Mouse (Mus musculus) embryonic facial prominence, embryonic 10.5 days (tissue): ENCODE measurements at regions not wholly inside any gene's neighbourhood (a gene's known extent, or its start where the extent isn't known, plus 50 kb on each side); places are given as distances from the start of the nearest gene placed in this dataset.
A peak's percentile ranks its signal among the peaks of the same experiment; 100 is the strongest.

Experiments used
- DNase-seq: peaks from one replicate; pipeline ENCODE4 v3.0.0-alpha.2; 2017; ENCODE audit warnings: low spot score
- H3K27ac ChIP-seq: fragments of 300-500 bp; sonication (generic); replicated peaks from 2 replicates; pipeline ENCODE4 v1.5.1; 2016; ENCODE audit warnings: mild to moderate bottlenecking
- H3K27me3 ChIP-seq: fragments of 300-500 bp; sonication (generic); replicated peaks from 2 replicates; pipeline ENCODE4 v1.6.1; 2016; ENCODE audit warnings: low read depth, mild to moderate bottlenecking; ENCODE audit not compliant: poor library complexity, severe bottlenecking
- H3K36me3 ChIP-seq: fragments of 300-500 bp; sonication (generic); replicated peaks from 2 replicates; pipeline ENCODE4 v1.6.1; 2016; ENCODE audit warnings: mild to moderate bottlenecking, moderate library complexity
- H3K4me1 ChIP-seq: fragments of 300-500 bp; sonication (generic); 2 replicates; pipeline ENCODE4 v1.6.1; 2016
- H3K4me3 ChIP-seq: fragments of 300-500 bp; sonication (generic); 2 replicates; pipeline ENCODE4 v1.5.1; 2016; ENCODE audit warnings: mild to moderate bottlenecking, moderate library complexity
- H3K9me3 ChIP-seq: fragments of 300-500 bp; sonication (generic); 2 replicates; pipeline ENCODE4 v1.6.1; 2016; ENCODE audit warnings: mild to moderate bottlenecking
- WGBS: fragments of 180-500 bp; shearing (Covaris S2); methylation state at CpG from one replicate; pipeline ENCODE4 v1.1.7; 2016; 5-methylcytosine and 5-hydroxymethylcytosine counted together

DNA sequence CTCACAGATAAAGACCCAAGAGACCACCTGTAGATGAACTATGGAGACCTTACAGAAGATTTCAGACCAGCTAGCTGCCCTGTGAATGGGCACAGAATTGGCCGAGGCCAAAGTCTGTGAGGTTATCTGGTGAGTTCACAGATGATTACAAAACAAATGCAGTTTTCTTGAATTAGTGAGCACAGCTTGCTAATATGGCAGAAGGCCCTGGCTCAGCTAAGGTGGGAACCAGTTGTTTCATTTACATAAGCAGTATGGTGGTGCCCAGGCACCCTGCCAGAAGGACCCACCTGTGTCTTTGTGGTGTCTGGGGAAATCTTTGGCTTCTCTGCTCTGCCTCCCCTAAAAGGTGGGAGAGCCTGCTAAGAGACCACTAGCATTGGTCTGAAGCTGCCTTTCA, 466.9 kb downstream of the Cd83 start:
- DNase-seq = no peak
- WGBS = 84% methylated on average over 1 of the region's 1 CpGs
- no peak overlapping the region for H3K27ac ChIP-seq

DNA sequence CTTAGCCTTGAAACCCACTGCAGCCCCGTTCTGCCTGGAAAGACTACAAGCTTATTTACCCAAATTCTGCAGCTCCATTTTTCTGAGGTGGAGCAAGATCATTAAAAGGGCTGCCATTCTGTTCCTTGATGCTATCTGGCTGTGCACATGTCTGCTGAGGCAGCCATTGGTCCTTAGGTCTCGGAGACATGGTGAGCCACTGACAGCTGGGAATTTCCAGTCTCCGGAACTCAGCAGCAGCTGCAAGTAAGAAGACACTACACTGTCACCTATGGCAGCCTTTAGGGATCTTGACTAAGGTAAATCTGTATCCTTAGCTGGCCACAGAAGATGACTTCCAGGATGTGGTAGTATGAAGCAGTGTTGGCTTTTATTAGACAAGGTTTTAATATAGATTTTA, 467.9 kb downstream of the Cd83 start:
- WGBS = 75% methylated on average over 3 of the region's 3 CpGs

More for the DNA sequence above, 466.9 kb downstream of the Cd83 start:
- no peak overlapping the region for H3K4me3 ChIP-seq
- peaks cover 18% of the 10 kb centered on the region for H3K4me1 ChIP-seq
- H3K36me3 ChIP-seq = no peaks in the 10 kb centered on the region
- H3K9me3 ChIP-seq = no peaks in the 10 kb centered on the region
- H3K27me3 ChIP-seq = 0 out of 2 replicates have a peak, but pooled peaks cover 20% of the 10 kb centered on the region

DNA sequence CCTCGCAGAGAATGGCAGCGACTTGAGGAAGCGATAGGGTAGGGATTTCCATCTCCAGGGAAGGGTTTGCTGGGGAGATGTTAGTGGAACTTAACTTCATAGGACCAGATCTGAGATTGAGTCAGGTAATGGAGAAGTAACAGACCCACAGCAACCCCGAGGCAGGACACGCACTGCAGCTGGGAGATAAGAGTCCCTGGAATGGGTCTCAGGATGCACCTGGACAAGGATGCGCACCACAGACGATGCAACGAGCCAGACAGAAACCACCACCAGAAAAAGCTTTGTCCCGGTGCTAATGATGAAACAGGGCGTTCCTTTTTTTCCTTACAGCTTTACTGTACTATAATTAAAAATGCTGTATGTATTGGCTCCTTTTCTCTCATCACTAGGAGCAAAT, 470.9 kb upstream of the Jarid2 start:
- Histone ChIP-seq H3K4me1 (peaks cover 19% of the 10 kb centered on the region), H3K4me3 (no peak overlapping the region), H3K36me3 (no peaks in the 10 kb centered on the region), H3K27ac (no peak overlapping the region), H3K9me3 (no peaks in the 10 kb centered on the region; the same call in 1 of the 2 replicates), H3K27me3 (0 out of 2 replicates have a peak, but pooled peaks cover 7% of the 10 kb centered on the region)
- no peak for DNase-seq
- WGBS = 91% methylated on average over 10 of the region's 10 CpGs

More for the DNA sequence above, 467.9 kb downstream of the Cd83 start:
- 0 out of 2 replicates have a peak, but pooled peaks cover 20% of the 10 kb centered on the region for H3K27me3 ChIP-seq
- no peak overlapping the region for H3K27ac ChIP-seq
- no peak overlapping the region for H3K4me3 ChIP-seq
- H3K36me3 ChIP-seq = no peaks in the 10 kb centered on the region
- no peak for DNase-seq
- H3K4me1 ChIP-seq = peaks cover 18% of the 10 kb centered on the region
- no peaks in the 10 kb centered on the region for H3K9me3 ChIP-seq

DNA sequence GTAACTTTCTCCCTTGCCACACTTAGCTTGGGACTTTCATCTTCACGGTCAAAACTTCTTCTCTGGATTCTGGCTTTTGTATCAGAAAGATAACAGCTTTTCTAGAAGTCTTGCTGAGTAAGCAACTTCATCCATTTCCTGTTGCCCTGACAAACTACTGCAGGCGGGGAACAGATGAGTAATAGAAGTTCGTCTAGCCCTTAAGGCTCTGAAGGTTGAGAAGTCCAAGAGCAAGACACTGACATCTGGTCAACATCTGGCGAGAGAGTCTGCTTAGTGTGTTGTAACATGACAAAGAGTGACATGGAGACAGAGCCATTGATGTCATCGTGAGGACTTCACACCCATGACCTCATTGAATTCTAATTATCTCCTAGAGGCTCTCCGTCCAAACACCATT, 469.2 kb upstream of the Jarid2 start:
- Histone ChIP-seq H3K27ac (no peak overlapping the region; the same call in 1 of the 2 replicates), H3K4me3 (no peak overlapping the region), H3K9me3 (no peaks in the 10 kb centered on the region; the same call in 1 of the 2 replicates), H3K27me3 (0 out of 2 replicates have a peak, but pooled peaks cover 5% of the 10 kb centered on the region), H3K36me3 (no peaks in the 10 kb centered on the region), H3K4me1 (peaks cover 19% of the 10 kb centered on the region)
- WGBS = 56% methylated on average over 6 of the region's 6 CpGs
- DNase-seq = no peak

GRCm38 (mm10) chr13:44260637-44261333, 468.5 kb upstream of the Jarid2 start:
- Histone ChIP-seq H3K27me3 (0 out of 2 replicates have a peak, but pooled peaks cover 5% of the 10 kb centered on the region), H3K9me3 (no peaks in the 10 kb centered on the region; the same call in 1 of the 2 replicates), H3K4me1 (peaks cover 19% of the 10 kb centered on the region), H3K36me3 (no peaks in the 10 kb centered on the region), H3K4me3 (no peak overlapping the region), H3K27ac (peak overlapping the region; percentile 44)
- DNase-seq = no peak
- 67% methylated on average over 8 of the region's 8 CpGs for WGBS

DNA sequence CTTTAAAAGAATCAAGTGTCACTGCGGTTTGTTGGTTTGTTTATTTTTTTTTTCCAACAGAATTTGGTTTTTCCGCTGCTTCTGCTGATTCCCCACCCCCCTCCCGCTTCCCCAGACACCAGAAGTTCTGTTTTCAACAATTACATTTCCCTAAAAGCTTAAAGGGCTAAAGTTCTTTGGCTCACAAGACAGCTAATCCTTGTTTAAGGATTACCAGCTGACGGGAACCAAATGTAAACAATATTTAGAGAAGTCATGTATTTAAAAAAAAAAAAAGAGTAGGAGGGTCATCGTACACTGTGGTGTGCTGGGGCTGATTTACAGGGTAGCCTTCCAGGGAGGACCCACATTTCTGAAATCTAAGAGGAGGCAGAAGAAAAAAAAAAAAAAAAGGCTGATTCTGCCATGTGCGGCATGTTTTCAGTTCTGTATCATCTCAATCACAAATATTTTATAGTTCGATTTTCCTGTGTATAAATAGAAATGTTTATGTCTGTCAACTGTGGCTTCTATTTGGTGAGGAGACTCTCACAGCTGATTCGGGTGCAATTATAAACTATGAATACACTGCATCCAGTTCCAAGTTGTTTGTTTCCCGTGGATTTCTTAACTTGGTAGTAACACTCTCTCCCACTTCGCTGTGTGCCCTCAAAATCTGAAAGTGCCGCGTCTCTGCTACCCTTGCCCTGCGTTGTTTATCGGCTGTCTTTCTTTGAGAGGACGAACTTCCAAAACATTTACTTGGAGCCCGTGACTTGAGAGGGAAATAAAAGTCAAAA, 456.3 kb upstream of the Jarid2 start:
- 71% methylated on average over 16 of the region's 16 CpGs for WGBS
- no peak overlapping the region for H3K4me3 ChIP-seq
- no peaks in the 10 kb centered on the region for H3K9me3 ChIP-seq
- no peak overlapping the region for H3K27ac ChIP-seq
- no peaks in the 10 kb centered on the region for H3K4me1 ChIP-seq
- DNase-seq = no peak
- H3K36me3 ChIP-seq = no peaks in the 10 kb centered on the region
- peaks cover 8% of the 10 kb centered on the region; the same call in 1 of the 2 replicates for H3K27me3 ChIP-seq

DNA sequence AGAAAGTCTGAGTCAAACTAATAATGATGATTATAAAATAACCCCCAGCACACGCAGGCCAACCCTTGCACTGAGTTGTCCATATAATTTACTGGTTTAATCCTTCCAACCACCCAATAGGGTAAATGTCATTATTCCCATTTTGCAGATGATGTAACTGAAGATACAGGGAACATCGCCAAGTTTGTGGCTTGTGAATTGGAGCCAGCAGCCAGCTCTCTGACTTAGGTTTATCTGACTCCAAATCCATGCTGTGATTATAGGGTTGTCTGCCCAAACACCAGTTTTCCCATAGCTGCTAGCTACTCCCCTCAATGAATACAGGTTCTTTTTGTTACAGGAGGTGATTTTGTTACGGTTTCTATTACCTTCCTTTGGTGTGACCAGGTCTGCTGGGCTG, 451.3 kb upstream of the Jarid2 start:
- WGBS = 85% methylated on average over 3 of the region's 3 CpGs
- Histone ChIP-seq H3K9me3 (no peaks in the 10 kb centered on the region), H3K27ac (no peak overlapping the region), H3K4me1 (peaks cover 6% of the 10 kb centered on the region), H3K27me3 (peaks cover 14% of the 10 kb centered on the region), H3K4me3 (no peak overlapping the region), H3K36me3 (no peaks in the 10 kb centered on the region)
- DNase-seq = no peak

DNA sequence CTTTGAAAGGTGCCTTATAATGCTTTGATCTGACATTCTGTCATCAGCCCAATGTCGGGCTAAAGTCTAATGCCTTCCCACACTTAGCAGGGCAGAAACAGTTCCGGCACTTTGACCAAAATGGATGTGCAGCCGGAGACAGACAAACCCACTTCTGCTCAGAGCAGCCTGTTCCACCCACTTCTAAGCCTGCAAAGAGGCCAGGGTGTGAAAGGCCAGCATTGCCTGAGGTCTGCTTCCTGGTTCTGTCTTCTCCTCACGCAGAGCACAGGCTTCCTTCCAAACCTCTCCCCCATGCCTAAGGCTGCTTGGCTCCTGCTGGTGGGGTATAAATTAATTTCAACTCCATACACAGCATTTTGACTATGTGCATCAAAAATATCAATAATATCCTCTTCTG, 450.2 kb upstream of the Jarid2 start:
- Histone ChIP-seq H3K27me3 (peaks cover 14% of the 10 kb centered on the region), H3K36me3 (no peaks in the 10 kb centered on the region), H3K27ac (no peak overlapping the region), H3K9me3 (no peaks in the 10 kb centered on the region), H3K4me1 (peaks cover 6% of the 10 kb centered on the region), H3K4me3 (no peak overlapping the region)
- 49% methylated on average over 4 of the region's 4 CpGs for WGBS
- no peak for DNase-seq

DNA sequence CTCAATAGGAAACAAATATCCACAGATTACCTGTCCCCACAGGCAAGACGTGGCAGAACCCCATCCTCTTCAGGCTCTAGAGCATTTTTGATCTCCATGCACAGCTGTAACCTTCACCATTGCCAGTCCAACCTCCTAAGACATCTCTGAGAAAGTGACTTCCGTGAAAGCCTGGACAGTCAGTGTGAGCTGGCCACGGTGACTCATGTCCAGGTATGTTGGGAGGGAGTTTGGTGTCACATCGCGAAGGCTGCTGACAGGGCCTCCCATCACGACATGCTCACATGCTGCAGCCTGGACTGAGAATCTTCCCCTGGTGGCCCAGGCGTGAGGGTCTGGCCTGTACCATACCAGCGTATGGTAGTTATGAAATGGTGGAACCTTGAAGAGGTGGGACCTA, 449.0 kb upstream of the Jarid2 start:
- Histone ChIP-seq H3K36me3 (no peaks in the 10 kb centered on the region), H3K27ac (no peak overlapping the region), H3K4me3 (no peak overlapping the region), H3K4me1 (peaks cover 6% of the 10 kb centered on the region), H3K9me3 (no peaks in the 10 kb centered on the region), H3K27me3 (peaks cover 14% of the 10 kb centered on the region)
- WGBS = 94% methylated on average over 8 of the region's 8 CpGs
- no peak for DNase-seq

DNA sequence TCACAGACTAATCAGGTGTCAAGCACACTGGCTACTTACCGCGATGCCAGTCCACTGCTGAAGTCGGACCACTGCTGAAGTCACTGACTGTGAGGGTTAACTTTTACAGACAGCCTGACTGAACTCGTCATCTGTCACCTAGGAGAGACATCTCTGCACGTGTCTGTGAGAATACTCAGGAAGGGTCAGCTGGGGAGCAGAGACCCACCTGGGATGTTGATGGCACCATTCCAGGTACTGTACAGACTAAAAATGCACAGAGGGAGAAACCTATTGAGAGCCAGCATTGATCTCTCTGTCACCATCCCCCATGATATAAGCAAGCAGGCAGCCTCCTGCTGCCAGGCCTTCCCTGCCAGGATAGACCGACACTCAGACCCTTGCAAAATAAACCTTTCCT, 447.5 kb upstream of the Jarid2 start:
- H3K4me1 ChIP-seq = peaks cover 6% of the 10 kb centered on the region
- no peak for DNase-seq
- no peaks in the 10 kb centered on the region for H3K36me3 ChIP-seq
- WGBS = 73% methylated on average over 6 of the region's 6 CpGs
- H3K27ac ChIP-seq = no peak overlapping the region
- peaks cover 6% of the 10 kb centered on the region; the same call in 1 of the 2 replicates for H3K27me3 ChIP-seq
- H3K4me3 ChIP-seq = no peak overlapping the region
- no peaks in the 10 kb centered on the region for H3K9me3 ChIP-seq

DNA sequence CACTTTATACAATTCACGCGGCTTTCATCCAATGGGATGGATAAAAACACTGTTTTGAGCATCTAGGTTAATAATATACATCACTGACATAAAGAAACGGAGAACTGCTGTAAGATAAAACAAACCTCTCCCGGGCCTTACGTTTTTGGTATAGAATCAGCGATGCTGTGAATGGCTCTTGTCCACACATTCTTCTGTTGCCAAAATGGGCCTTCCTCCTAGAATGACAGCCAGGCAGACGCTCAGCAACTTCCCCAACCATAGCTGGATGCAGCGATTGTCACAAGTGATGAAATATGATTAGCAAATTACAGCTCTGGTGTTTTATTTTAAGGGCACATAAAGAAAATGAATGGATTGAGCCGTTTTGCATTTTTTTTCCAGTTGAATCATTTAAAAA, 447.0 kb upstream of the Jarid2 start:
- H3K4me1 ChIP-seq = peaks cover 6% of the 10 kb centered on the region
- 88% methylated on average over 9 of the region's 9 CpGs for WGBS
- H3K36me3 ChIP-seq = no peaks in the 10 kb centered on the region
- no peak overlapping the region for H3K4me3 ChIP-seq
- DNase-seq = no peak
- H3K27ac ChIP-seq = no peak overlapping the region
- H3K9me3 ChIP-seq = no peaks in the 10 kb centered on the region
- H3K27me3 ChIP-seq = peaks cover 6% of the 10 kb centered on the region; the same call in 1 of the 2 replicates

DNA sequence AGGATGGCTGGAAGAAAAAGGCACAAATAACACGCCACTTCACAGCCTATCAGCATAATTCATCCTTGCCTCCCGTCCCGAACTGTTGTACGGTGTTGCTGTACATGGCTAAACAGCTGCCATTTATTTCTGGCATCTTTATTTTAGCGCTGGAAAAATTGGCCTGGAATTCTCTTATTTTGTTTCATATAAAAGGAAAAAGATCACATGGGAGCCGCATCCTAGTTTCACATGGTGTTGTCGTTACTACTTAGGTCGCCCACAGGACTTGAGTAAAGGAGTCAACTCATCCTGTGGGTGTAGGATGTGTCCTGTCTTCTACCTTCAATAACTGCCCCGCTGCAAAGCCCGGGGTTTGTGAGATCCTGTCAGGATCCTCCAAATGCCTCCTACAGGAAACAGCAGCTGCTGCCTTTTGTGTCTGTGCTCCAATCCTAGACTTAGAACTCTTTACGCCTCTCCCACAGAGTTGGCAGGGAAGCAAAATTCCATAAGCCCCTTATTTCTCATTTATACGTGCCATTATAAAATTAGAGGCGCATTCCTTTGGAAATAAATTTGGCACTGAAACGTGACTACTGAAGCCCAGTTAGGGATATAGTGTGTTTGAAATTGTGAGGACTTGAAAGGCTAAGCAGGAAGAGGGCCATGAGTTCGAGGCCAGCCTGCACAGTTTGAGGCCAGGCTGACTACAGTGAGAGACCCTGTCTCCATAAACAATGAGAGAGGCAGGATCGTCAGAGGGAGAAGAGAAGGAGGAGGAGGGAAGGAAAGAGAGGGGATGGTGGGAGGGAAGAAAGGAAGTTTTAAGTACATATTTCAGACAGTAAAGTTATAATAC, 446.3 kb upstream of the Jarid2 start:
- peaks cover 6% of the 10 kb centered on the region; the same call in 1 of the 2 replicates for H3K27me3 ChIP-seq
- WGBS = 86% methylated on average over 16 of the region's 16 CpGs
- no peak overlapping the region for H3K27ac ChIP-seq
- H3K4me3 ChIP-seq = no peak overlapping the region
- H3K36me3 ChIP-seq = no peaks in the 10 kb centered on the region
- H3K4me1 ChIP-seq = peaks cover 6% of the 10 kb centered on the region
- DNase-seq = no peak
- no peaks in the 10 kb centered on the region for H3K9me3 ChIP-seq
